Mouse (Mus musculus): ENCODE results near the gene Cfap77. TPM values are rescaled to one million over a fixed set of nuclear protein-coding genes. Genes with fewer than 3 reads are reported as not detected.
"Not testable (repeated sequence)": the region's sequence is repeated elsewhere in the genome, so short reads cannot be mapped to it uniquely, and the experiment has no call there.

Cfap77 gene
- total RNA-seq (2014; rRNA removed) (1.0 and 3.3 TPM in 2 replicates), polyA plus RNA-seq (2015; fragmentation: Nextera tagmentation; extraction: Ambion mirVana) (1.2 and 1.3 TPM in 2 replicates)

DNA sequence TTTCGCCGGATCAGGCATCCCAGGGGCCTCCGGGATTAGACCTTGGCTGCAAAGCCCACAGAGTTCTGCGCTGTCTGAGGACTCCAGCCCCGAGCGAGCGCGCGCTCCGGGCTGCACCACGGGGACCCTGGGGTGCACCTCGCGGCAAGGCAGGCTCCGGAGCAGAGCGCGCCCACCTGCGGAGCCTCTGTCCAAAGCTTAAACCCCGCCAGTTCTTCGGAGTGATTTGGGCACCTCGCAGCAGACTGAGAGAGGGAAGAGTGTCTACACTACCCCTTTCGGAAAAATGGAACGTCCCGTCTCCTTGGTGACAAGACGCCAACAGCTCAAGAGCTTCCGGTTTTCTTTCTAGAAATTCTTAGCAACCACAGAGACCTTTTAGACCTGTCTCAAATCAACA is at the start of gene Cfap77:
Cfap77 (minus strand) TSS at position 76 of the 400 bp plus-strand sequence.
- Histone ChIP-seq H3K4me3 (ENCODE audit: low read depth, low read length) (peak within 1 kb of the TSS; percentile 50), H3K9ac (replicated peaks; ENCODE audit: low read length, poor library complexity, severe bottlenecking) (peak within 1 kb of the TSS; percentile 54; the same call in 1 of the 2 replicates), H3K4me2 (ENCODE audit: low read depth, low read length, poor library complexity, severe bottlenecking) (peak within 1 kb of the TSS; percentile 78), H3K9me3 (ENCODE audit: low read length) (no peaks in the 10 kb centered on the region), H3K27me3 (ENCODE audit: insufficient read depth, low read length) (peaks cover 13% of the 10 kb centered on the region; the same call in 1 of the 2 replicates), H3K27ac (ENCODE audit: low read depth, low read length) (no peak within 1 kb of the TSS), H3K4me1 (ENCODE audit: insufficient read depth, low read length) (0 out of 2 replicates have a peak, but pooled peaks cover 2% of the 10 kb centered on the region), H3K36me3 (ENCODE audit: insufficient read depth, low read length) (no peaks in the 10 kb centered on the region)
- peak; percentile 83 for DNase-seq (ENCODE audit: low spot score)
- WGBS: 1% methylated on average over 25 of the region's 25 CpGs
- 0 out of 2 replicates have a peak, but pooled peaks have one; percentile 34 for ATAC-seq (ENCODE audit: low FRiP score)
- no peak for TF ChIP-seq CTCF (IDR thresholded peaks at IDR 0.05)

- DNase-seq (ENCODE audit: low spot score); H3K4me1 ChIP-seq (ENCODE audit: insufficient read depth, low read length); H3K36me3 ChIP-seq (ENCODE audit: insufficient read depth, low read length); H3K4me3 ChIP-seq (ENCODE audit: low read depth, low read length); ATAC-seq (ENCODE audit: low FRiP score); H3K27ac ChIP-seq (ENCODE audit: low read depth, low read length); H3K9me3 ChIP-seq (ENCODE audit: low read length); H3K4me2 ChIP-seq (ENCODE audit: low read depth, low read length, poor library complexity, severe bottlenecking); H3K27me3 ChIP-seq (ENCODE audit: insufficient read depth, low read length); H3K9ac ChIP-seq (replicated peaks; ENCODE audit: low read length, poor library complexity, severe bottlenecking): not testable (repeated sequence)
- 88% methylated on average over 9 of the region's 10 CpGs for WGBS
Observed at GRCm38 (mm10) chr2:29102416-29103377, 47.8 kb upstream of the Cfap77 start.

DNA sequence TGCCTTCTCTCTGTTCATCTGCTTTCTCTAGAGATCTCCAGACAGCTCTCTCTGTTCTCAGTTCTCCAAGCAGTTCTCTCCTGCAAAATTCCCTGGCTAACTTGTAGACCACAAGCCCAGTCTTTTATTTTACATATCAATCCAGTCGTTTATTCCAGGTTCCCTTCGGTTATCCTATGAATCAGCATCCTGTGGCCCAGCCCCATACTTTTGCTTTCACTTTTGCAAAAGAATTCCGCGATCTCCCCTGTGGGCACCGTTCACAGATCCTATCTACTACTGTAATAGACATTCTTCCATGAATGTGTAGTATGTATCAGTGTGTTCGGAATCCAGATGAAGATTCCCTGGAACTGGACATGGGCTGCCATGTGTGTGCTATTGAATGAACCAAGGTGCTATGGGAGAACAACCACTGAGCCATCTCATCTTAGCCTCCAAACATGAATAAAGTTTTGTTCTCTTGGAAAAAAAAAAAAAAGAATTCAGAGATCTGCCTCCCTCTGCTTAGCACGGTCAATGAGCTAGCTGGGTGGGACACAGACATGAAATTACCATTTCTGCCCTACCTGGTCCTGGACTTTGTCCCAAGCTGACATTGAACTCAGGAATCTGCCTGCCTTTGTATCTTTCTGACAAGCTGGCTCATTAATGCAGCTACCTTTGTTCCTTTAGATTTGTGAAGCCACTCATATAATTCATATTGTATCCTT is 46.1 kb upstream of the Cfap77 start:
- no peak overlapping the region for H3K9ac ChIP-seq (replicated peaks; ENCODE audit: low read length, poor library complexity, severe bottlenecking)
- H3K4me1 ChIP-seq (ENCODE audit: insufficient read depth, low read length): no peaks in the 10 kb centered on the region
- ATAC-seq (ENCODE audit: low FRiP score) (no peak), DNase-seq (ENCODE audit: low spot score) (no peak)
- H3K9me3 ChIP-seq (ENCODE audit: low read length): no peaks in the 10 kb centered on the region
- TF ChIP-seq CTCF (IDR thresholded peaks at IDR 0.05): no peak
- no peak overlapping the region for H3K4me3 ChIP-seq (ENCODE audit: low read depth, low read length)
- no peak overlapping the region for H3K27ac ChIP-seq (ENCODE audit: low read depth, low read length)
- no peaks in the 10 kb centered on the region for H3K27me3 ChIP-seq (ENCODE audit: insufficient read depth, low read length)
- WGBS: 76% methylated on average over 7 of the region's 7 CpGs
- no peak overlapping the region for H3K4me2 ChIP-seq (ENCODE audit: low read depth, low read length, poor library complexity, severe bottlenecking)
- H3K36me3 ChIP-seq (ENCODE audit: insufficient read depth, low read length): no peaks in the 10 kb centered on the region

GRCm38 (mm10) chr2:29099646-29100045 is 44.8 kb upstream of the Cfap77 start:
- 91% methylated on average over 14 of the region's 14 CpGs for WGBS
- no peak overlapping the region for H3K27ac ChIP-seq (ENCODE audit: low read depth, low read length)
- no peak for TF ChIP-seq CTCF (IDR thresholded peaks at IDR 0.05)
- H3K4me1 ChIP-seq (ENCODE audit: insufficient read depth, low read length): no peaks in the 10 kb centered on the region
- H3K9me3 ChIP-seq (ENCODE audit: low read length): no peaks in the 10 kb centered on the region
- no peak overlapping the region for H3K9ac ChIP-seq (replicated peaks; ENCODE audit: low read length, poor library complexity, severe bottlenecking)
- DNase-seq (ENCODE audit: low spot score) (no peak), ATAC-seq (ENCODE audit: low FRiP score) (no peak)
- H3K27me3 ChIP-seq (ENCODE audit: insufficient read depth, low read length): no peaks in the 10 kb centered on the region
- no peak overlapping the region for H3K4me2 ChIP-seq (ENCODE audit: low read depth, low read length, poor library complexity, severe bottlenecking)
- no peak overlapping the region for H3K4me3 ChIP-seq (ENCODE audit: low read depth, low read length)
- H3K36me3 ChIP-seq (ENCODE audit: insufficient read depth, low read length): no peaks in the 10 kb centered on the region

- no peak for DNase-seq (ENCODE audit: low spot score)
- no peaks in the 10 kb centered on the region for H3K36me3 ChIP-seq (ENCODE audit: insufficient read depth, low read length)
- no peak overlapping the region for H3K9ac ChIP-seq (replicated peaks; ENCODE audit: low read length, poor library complexity, severe bottlenecking)
- no peak overlapping the region for H3K4me2 ChIP-seq (ENCODE audit: low read depth, low read length, poor library complexity, severe bottlenecking)
- H3K4me3 ChIP-seq (ENCODE audit: low read depth, low read length): no peak overlapping the region
- no peaks in the 10 kb centered on the region for H3K27me3 ChIP-seq (ENCODE audit: insufficient read depth, low read length)
- 69% methylated on average over 8 of the region's 8 CpGs for WGBS
- H3K9me3 ChIP-seq (ENCODE audit: low read length): no peaks in the 10 kb centered on the region
- H3K4me1 ChIP-seq (ENCODE audit: insufficient read depth, low read length): no peaks in the 10 kb centered on the region
- no peak overlapping the region for H3K27ac ChIP-seq (ENCODE audit: low read depth, low read length)
- no peak for ATAC-seq (ENCODE audit: low FRiP score)
- TF ChIP-seq CTCF (IDR thresholded peaks at IDR 0.05): no peak
Observed at GRCm38 (mm10) chr2:29098786-29099185, 43.9 kb upstream of the Cfap77 start.

- H3K9ac ChIP-seq (replicated peaks; ENCODE audit: low read length, poor library complexity, severe bottlenecking); H3K4me3 ChIP-seq (ENCODE audit: low read depth, low read length); H3K27ac ChIP-seq (ENCODE audit: low read depth, low read length); H3K4me2 ChIP-seq (ENCODE audit: low read depth, low read length, poor library complexity, severe bottlenecking); H3K9me3 ChIP-seq (ENCODE audit: low read length); DNase-seq (ENCODE audit: low spot score); ATAC-seq (ENCODE audit: low FRiP score); H3K36me3 ChIP-seq (ENCODE audit: insufficient read depth, low read length); H3K27me3 ChIP-seq (ENCODE audit: insufficient read depth, low read length); H3K4me1 ChIP-seq (ENCODE audit: insufficient read depth, low read length): not testable (repeated sequence)
- WGBS: 97% methylated on average over 4 of the region's 5 CpGs
Observed at GRCm38 (mm10) chr2:29097955-29098354, 43.1 kb upstream of the Cfap77 start.
